Mouse (Mus musculus): ENCODE results near the gene Gm13088. TPM values are rescaled to one million over a fixed set of nuclear protein-coding genes. Genes with fewer than 3 reads are reported as not detected.
"Not testable (repeated sequence)": the region's sequence is repeated elsewhere in the genome, so short reads cannot be mapped to it uniquely, and the experiment has no call there.

Gm13088 gene
- total RNA-seq (2021): not detected
- long read RNA-seq, experiment 1: 0 reads
- long read RNA-seq, experiment 2: 0 reads

GRCm38 (mm10) chr4:143657146-143657545, at the start of gene Gm13088:
Gm13088 (minus strand) TSS chr4:143657246.
- DNase-seq; intact Hi-C loops (cut with DNase I; ENCODE audit: low total_unique reads): not testable (repeated sequence)

GRCm38 (mm10) chr4:143702611-143703010, 45.6 kb upstream of the Gm13088 start, which contains the start of gene Gm13089:
Gm13089 (minus strand) TSS chr4:143702711.
- DNase-seq: no peak
- intact Hi-C loops (cut with DNase I; ENCODE audit: low total_unique reads): no loop called here

- intact Hi-C loops (cut with DNase I; ENCODE audit: low total_unique reads): loop anchor here (5.0 kb wide), 1 partner anchor 279 kb away; no protein-coding TSS in a partner anchor
- DNase-seq: not testable (repeated sequence)
These were observed 38.9 kb downstream of the Gm13088 start for GRCm38 (mm10) chr4:143618101-143618500.

GRCm38 (mm10) chr4:143614703-143615102, 42.3 kb downstream of the Gm13088 start, which contains the start of gene Gm13083:
Gm13083 (plus strand) TSS chr4:143615003.
- intact Hi-C loops (cut with DNase I; ENCODE audit: low total_unique reads): loop anchor here (5.0 kb wide), 1 partner anchor 283 kb away; no protein-coding TSS in a partner anchor

GRCm38 (mm10) chr4:143611927-143612326, 45.1 kb downstream of the Gm13088 start:
- DNase-seq; intact Hi-C loops (cut with DNase I; ENCODE audit: low total_unique reads): not testable (repeated sequence)

More at GRCm38 (mm10) chr4:143614703-143615102, 42.3 kb downstream of the Gm13088 start, which contains the start of gene Gm13083:
- DNase-seq: not testable (repeated sequence)

Other genes with a start within 250 kb of the Gm13088 start
- 1 to 10 TPM; 5.2 to 7.0 TPM for gene Pramef8, start 244.8 kb downstream of the Gm13088 start, total RNA-seq (2021)
- not detected for gene Oog4, start 206.9 kb downstream of the Gm13088 start, total RNA-seq (2021)
- not detected for gene Gm13043, start 145.9 kb downstream of the Gm13088 start, total RNA-seq (2021)
- gene Gm13040, start 121.3 kb downstream of the Gm13088 start, total RNA-seq (2021): not detected
- not detected for gene BC080695, start 105.5 kb downstream of the Gm13088 start, total RNA-seq (2021)
- not detected for gene Gm13057, start 105.5 kb downstream of the Gm13088 start, total RNA-seq (2021)
- not detected for gene Gm13083, start 42.2 kb downstream of the Gm13088 start, total RNA-seq (2021)
- not detected for gene Gm13089, start 45.5 kb upstream of the Gm13088 start, total RNA-seq (2021)
- not detected for gene Gm13078, start 62.2 kb upstream of the Gm13088 start, total RNA-seq (2021)
- gene Gm13023, start 132.1 kb upstream of the Gm13088 start, total RNA-seq (2021): not detected
- gene Gm13084, start 158.8 kb upstream of the Gm13088 start, total RNA-seq (2021): not detected
- gene Gm13103, start 189.3 kb upstream of the Gm13088 start, total RNA-seq (2021): not detected
- gene Pramef6, start 243.1 kb upstream of the Gm13088 start, total RNA-seq (2021): not detected